Mouse (Mus musculus): Measurements from ENCODE around the gene Dnajc6. TPM values are rescaled to one million over a fixed set of nuclear protein-coding genes. Genes with fewer than 3 reads are reported as not detected.

The Dnajc6 gene
- polyA plus RNA-seq, 1 experiment from 2014 or later = 4.0 TPM

DNA sequence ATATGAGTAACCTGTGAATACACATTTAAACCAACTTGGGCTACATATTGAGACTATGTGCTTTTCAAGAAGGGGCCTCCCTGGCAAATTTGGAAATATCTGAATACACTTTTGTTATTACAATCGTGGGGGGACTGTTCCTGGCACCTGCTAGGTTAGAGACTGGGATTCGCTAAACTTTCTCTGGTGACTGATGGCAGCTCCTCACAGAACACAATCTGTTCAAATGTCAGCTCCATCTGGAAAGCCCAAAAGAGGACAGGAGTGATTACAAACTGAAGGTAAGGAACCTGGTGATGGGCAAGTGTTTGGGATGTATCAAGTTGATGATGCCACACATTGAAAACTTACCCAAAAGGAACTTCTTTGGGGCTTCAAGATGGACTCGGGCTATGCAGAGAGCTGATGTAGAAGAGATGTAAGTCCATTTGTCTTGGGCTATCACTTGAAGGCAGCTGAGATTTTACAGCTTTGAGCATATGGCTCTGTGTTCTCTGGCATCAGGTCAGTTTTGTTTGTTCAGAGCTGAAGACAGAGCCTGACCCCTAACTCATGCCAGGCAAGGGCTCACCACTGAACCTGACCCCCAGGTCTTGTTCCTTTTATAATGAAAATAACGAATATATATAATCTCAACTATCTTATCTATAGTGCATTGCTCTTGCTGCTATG, 68.4 kb downstream of the Dnajc6 start:
- no peaks in the 10 kb centered on the region for H3K4me1 ChIP-seq (replicated peaks; ENCODE audit: control insufficient read depth, insufficient read depth, low read length)
- DNase-seq (ENCODE audit: low spot score) = no peak
- H3K9me3 ChIP-seq (ENCODE audit: control insufficient read depth, low read length) = no peaks in the 10 kb centered on the region
- H3K4me3 ChIP-seq (ENCODE audit: low read depth, low read length) = no peak overlapping the region
- no peak overlapping the region for H3K27ac ChIP-seq (ENCODE audit: low read depth, low read length)
- ATAC-seq (replicated peaks; ENCODE audit: low FRiP score) = no peak
- H3K9ac ChIP-seq (ENCODE audit: low read length) = no peak overlapping the region
- H3K4me2 ChIP-seq (ENCODE audit: low read depth, low read length, severe bottlenecking) = no peak overlapping the region
- WGBS = 88% methylated on average over 4 of the region's 4 CpGs
- H3K27me3 ChIP-seq (ENCODE audit: control insufficient read depth, insufficient read depth, low read length) = no peaks in the 10 kb centered on the region
- no peaks in the 10 kb centered on the region for H3K36me3 ChIP-seq (ENCODE audit: control insufficient read depth, insufficient read depth, low read length)

DNA sequence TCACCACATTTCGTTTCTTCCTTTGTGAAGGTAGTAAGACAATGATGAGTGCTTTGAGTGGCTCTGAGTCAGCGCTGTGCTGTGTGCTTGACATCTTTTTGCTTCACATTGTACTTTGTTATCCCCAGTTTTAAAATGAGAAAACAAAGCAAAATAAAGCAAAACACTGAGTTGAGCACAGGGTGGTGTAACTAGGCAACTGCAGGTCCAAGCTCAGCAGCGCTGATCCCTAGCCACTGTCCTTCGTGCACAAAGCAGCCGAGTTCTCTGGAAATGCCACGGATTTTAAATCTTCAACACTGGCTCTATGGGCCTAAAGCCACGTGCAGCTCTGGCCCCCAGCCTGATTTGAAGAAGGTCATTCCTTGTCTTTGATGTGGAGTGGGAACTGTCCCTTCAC, 72.6 kb downstream of the Dnajc6 start:
- H3K4me3 ChIP-seq (ENCODE audit: low read depth, low read length) = no peak overlapping the region
- H3K4me1 ChIP-seq (replicated peaks; ENCODE audit: control insufficient read depth, insufficient read depth, low read length) = no peaks in the 10 kb centered on the region
- DNase-seq (ENCODE audit: low spot score) (no peak), ATAC-seq (replicated peaks; ENCODE audit: low FRiP score) (no peak)
- H3K9ac ChIP-seq (ENCODE audit: low read length) = no peak overlapping the region
- no peak overlapping the region for H3K27ac ChIP-seq (ENCODE audit: low read depth, low read length)
- no peaks in the 10 kb centered on the region for H3K27me3 ChIP-seq (ENCODE audit: control insufficient read depth, insufficient read depth, low read length)
- 61% methylated on average over 7 of the region's 7 CpGs for WGBS
- H3K4me2 ChIP-seq (ENCODE audit: low read depth, low read length, severe bottlenecking) = no peak overlapping the region
- no peaks in the 10 kb centered on the region for H3K9me3 ChIP-seq (ENCODE audit: control insufficient read depth, low read length)
- no peaks in the 10 kb centered on the region for H3K36me3 ChIP-seq (ENCODE audit: control insufficient read depth, insufficient read depth, low read length)

GRCm38 (mm10) chr4:101572142-101572541, 75.7 kb downstream of the Dnajc6 start:
- Histone ChIP-seq H3K4me3 (ENCODE audit: low read depth, low read length) (no peak overlapping the region), H3K36me3 (ENCODE audit: control insufficient read depth, insufficient read depth, low read length) (no peaks in the 10 kb centered on the region), H3K27ac (ENCODE audit: low read depth, low read length) (no peak overlapping the region), H3K4me2 (ENCODE audit: low read depth, low read length, severe bottlenecking) (no peak overlapping the region), H3K9me3 (ENCODE audit: control insufficient read depth, low read length) (no peaks in the 10 kb centered on the region), H3K4me1 (replicated peaks; ENCODE audit: control insufficient read depth, insufficient read depth, low read length) (no peaks in the 10 kb centered on the region), H3K9ac (ENCODE audit: low read length) (no peak overlapping the region), H3K27me3 (ENCODE audit: control insufficient read depth, insufficient read depth, low read length) (no peaks in the 10 kb centered on the region)
- ATAC-seq (replicated peaks; ENCODE audit: low FRiP score) (no peak), DNase-seq (ENCODE audit: low spot score) (no peak)
- WGBS = 60% methylated on average over 2 of the region's 2 CpGs

DNA sequence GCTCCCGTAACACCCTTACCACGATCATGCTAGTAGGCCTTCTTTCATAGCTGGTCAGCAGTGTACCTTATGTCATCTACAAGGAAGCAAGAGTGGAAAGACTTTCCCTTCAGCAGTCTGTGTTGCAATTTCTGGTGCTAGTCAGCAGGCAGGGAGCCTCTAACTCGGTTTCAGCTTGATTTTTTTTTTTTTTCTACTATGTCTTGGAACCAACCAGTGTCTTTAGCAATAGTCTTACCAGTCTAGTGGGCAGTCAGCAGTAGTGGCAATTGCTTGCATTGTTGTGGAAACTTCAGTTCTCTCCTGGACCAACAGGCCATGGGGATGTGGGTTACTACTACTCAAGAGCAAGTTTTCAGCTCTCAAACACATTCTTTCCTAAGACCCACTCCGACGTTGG, 78.9 kb downstream of the Dnajc6 start:
- no peak for DNase-seq (ENCODE audit: low spot score)
- ATAC-seq (replicated peaks; ENCODE audit: low FRiP score) = no peak
- Histone ChIP-seq H3K9ac (ENCODE audit: low read length) (no peak overlapping the region), H3K27ac (ENCODE audit: low read depth, low read length) (no peak overlapping the region), H3K36me3 (ENCODE audit: control insufficient read depth, insufficient read depth, low read length) (no peaks in the 10 kb centered on the region), H3K27me3 (ENCODE audit: control insufficient read depth, insufficient read depth, low read length) (no peaks in the 10 kb centered on the region), H3K4me1 (replicated peaks; ENCODE audit: control insufficient read depth, insufficient read depth, low read length) (no peaks in the 10 kb centered on the region), H3K4me2 (ENCODE audit: low read depth, low read length, severe bottlenecking) (no peak overlapping the region), H3K9me3 (ENCODE audit: control insufficient read depth, low read length) (no peaks in the 10 kb centered on the region), H3K4me3 (ENCODE audit: low read depth, low read length) (no peak overlapping the region)
- 81% methylated on average over 5 of the region's 5 CpGs for WGBS

- Histone ChIP-seq H3K4me2 (ENCODE audit: low read depth, low read length, severe bottlenecking) (no peak overlapping the region), H3K27ac (ENCODE audit: low read depth, low read length) (no peak overlapping the region), H3K4me3 (ENCODE audit: low read depth, low read length) (no peak overlapping the region), H3K36me3 (ENCODE audit: control insufficient read depth, insufficient read depth, low read length) (no peaks in the 10 kb centered on the region), H3K9me3 (ENCODE audit: control insufficient read depth, low read length) (no peaks in the 10 kb centered on the region), H3K9ac (ENCODE audit: low read length) (no peak overlapping the region), H3K27me3 (ENCODE audit: control insufficient read depth, insufficient read depth, low read length) (no peaks in the 10 kb centered on the region), H3K4me1 (replicated peaks; ENCODE audit: control insufficient read depth, insufficient read depth, low read length) (no peaks in the 10 kb centered on the region)
- no peak for ATAC-seq (replicated peaks; ENCODE audit: low FRiP score)
- 81% methylated on average over 7 of the region's 7 CpGs for WGBS
- DNase-seq (ENCODE audit: low spot score) = no peak
Observed at GRCm38 (mm10) chr4:101578720-101579119, 82.3 kb downstream of the Dnajc6 start.

DNA sequence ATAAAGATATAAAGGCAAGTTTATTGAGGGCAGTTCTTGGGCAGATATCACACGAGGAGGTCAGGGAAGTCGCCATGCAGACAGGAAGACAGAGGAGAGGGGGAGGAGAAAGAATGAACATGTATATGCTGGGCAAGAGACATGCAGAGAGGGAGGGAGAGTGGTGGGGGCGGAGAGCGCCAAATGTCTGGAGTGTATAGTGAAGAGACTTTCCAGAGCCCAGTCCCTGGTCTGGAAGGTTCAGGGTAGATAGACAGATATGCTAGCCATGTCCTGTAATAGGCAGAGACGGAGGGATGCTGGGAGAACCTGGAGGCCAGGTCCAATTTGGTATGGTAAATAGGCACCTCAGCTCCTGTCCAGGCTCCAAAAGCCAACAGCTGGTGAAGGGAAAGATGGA, 83.1 kb downstream of the Dnajc6 start:
- 87% methylated on average over 5 of the region's 5 CpGs for WGBS
- no peak overlapping the region for H3K9ac ChIP-seq (ENCODE audit: low read length)
- no peak overlapping the region for H3K4me2 ChIP-seq (ENCODE audit: low read depth, low read length, severe bottlenecking)
- DNase-seq (ENCODE audit: low spot score) (no peak), ATAC-seq (replicated peaks; ENCODE audit: low FRiP score) (no peak)
- no peak overlapping the region for H3K4me3 ChIP-seq (ENCODE audit: low read depth, low read length)
- H3K27ac ChIP-seq (ENCODE audit: low read depth, low read length) = no peak overlapping the region
- no peaks in the 10 kb centered on the region for H3K36me3 ChIP-seq (ENCODE audit: control insufficient read depth, insufficient read depth, low read length)
- H3K27me3 ChIP-seq (ENCODE audit: control insufficient read depth, insufficient read depth, low read length) = no peaks in the 10 kb centered on the region
- H3K9me3 ChIP-seq (ENCODE audit: control insufficient read depth, low read length) = no peaks in the 10 kb centered on the region
- no peaks in the 10 kb centered on the region; the same call in 1 of the 2 replicates for H3K4me1 ChIP-seq (replicated peaks; ENCODE audit: control insufficient read depth, insufficient read depth, low read length)

GRCm38 (mm10) chr4:101581156-101581555, 84.7 kb downstream of the Dnajc6 start:
- Histone ChIP-seq H3K4me2 (ENCODE audit: low read depth, low read length, severe bottlenecking) (no peak overlapping the region), H3K27ac (ENCODE audit: low read depth, low read length) (no peak overlapping the region), H3K9ac (ENCODE audit: low read length) (no peak overlapping the region), H3K4me3 (ENCODE audit: low read depth, low read length) (no peak overlapping the region), H3K4me1 (replicated peaks; ENCODE audit: control insufficient read depth, insufficient read depth, low read length) (no peaks in the 10 kb centered on the region; the same call in 1 of the 2 replicates), H3K27me3 (ENCODE audit: control insufficient read depth, insufficient read depth, low read length) (no peaks in the 10 kb centered on the region), H3K36me3 (ENCODE audit: control insufficient read depth, insufficient read depth, low read length) (no peaks in the 10 kb centered on the region), H3K9me3 (ENCODE audit: control insufficient read depth, low read length) (no peaks in the 10 kb centered on the region)
- DNase-seq (ENCODE audit: low spot score) = no peak
- no peak for ATAC-seq (replicated peaks; ENCODE audit: low FRiP score)
- WGBS = 81% methylated on average over 4 of the region's 4 CpGs

- H3K4me1 ChIP-seq (replicated peaks; ENCODE audit: control insufficient read depth, insufficient read depth, low read length) = no peaks in the 10 kb centered on the region; the same call in 1 of the 2 replicates
- H3K9me3 ChIP-seq (ENCODE audit: control insufficient read depth, low read length) = no peaks in the 10 kb centered on the region
- ATAC-seq (replicated peaks; ENCODE audit: low FRiP score) = no peak
Observed at GRCm38 (mm10) chr4:101582882-101583281, 86.4 kb downstream of the Dnajc6 start.

More at GRCm38 (mm10) chr4:101582882-101583281, 86.4 kb downstream of the Dnajc6 start:
- H3K9ac ChIP-seq (ENCODE audit: low read length) = no peak overlapping the region
- H3K4me3 ChIP-seq (ENCODE audit: low read depth, low read length) = no peak overlapping the region
- H3K36me3 ChIP-seq (ENCODE audit: control insufficient read depth, insufficient read depth, low read length) = no peaks in the 10 kb centered on the region
- DNase-seq (ENCODE audit: low spot score) = no peak
- 75% methylated on average over 2 of the region's 2 CpGs for WGBS
- no peak overlapping the region for H3K27ac ChIP-seq (ENCODE audit: low read depth, low read length)
- no peak overlapping the region for H3K4me2 ChIP-seq (ENCODE audit: low read depth, low read length, severe bottlenecking)
- no peaks in the 10 kb centered on the region for H3K27me3 ChIP-seq (ENCODE audit: control insufficient read depth, insufficient read depth, low read length)

Data from forebrain, embryonic 11.5 days (tissue).